ENCODE assay signal across 7 mouse cellular contexts in genomic region chr3:96170976-96171545, GRCm38 (mm10). TPM values are rescaled to one million over a fixed set of nuclear protein-coding genes. Genes with fewer than 3 reads are reported as not detected.
DNase-seq lines count a peak whose midpoint lies in the region; ATAC-seq lines count a peak whose summit lies in the region.

No protein-coding gene starts in this region.

- peak overlapping the region; percentile 98 for H3K27ac ChIP-seq in forebrain, embryonic 12.5 days
- peak overlapping the region; percentile 95 for H3K27ac ChIP-seq in liver, embryonic 12.5 days

- peak overlapping the region; percentile 95 for H3K4me3 ChIP-seq in megakaryocyte, embryonic 14.5 days (replicated peaks)
- H3K4me3 ChIP-seq in forebrain, embryonic 12.5 days (replicated peaks) = peak overlapping the region; percentile 62; the same call in 1 of the 2 replicates
- H3K4me3 ChIP-seq in liver, embryonic 12.5 days = peak overlapping the region; percentile 83

- DNase-seq in thymus, postnatal 4 days = peak; percentile 47
- no peak for DNase-seq in cerebellum, postnatal 4 days (ENCODE audit: low spot score in 2 of 2)

- H3K4me1 ChIP-seq in megakaryocyte, embryonic 14.5 days = peaks cover 66% of the 10 kb centered on the region
- H3K4me1 ChIP-seq in forebrain, embryonic 12.5 days = peaks cover 37% of the 10 kb centered on the region
- peaks cover 39% of the 10 kb centered on the region for H3K4me1 ChIP-seq in liver, embryonic 12.5 days

- H3K9me3 ChIP-seq in megakaryocyte, embryonic 14.5 days = no peaks in the 10 kb centered on the region
- no peaks in the 10 kb centered on the region for H3K9me3 ChIP-seq in forebrain, embryonic 12.5 days
- H3K9me3 ChIP-seq in liver, embryonic 12.5 days (replicated peaks) = no peaks in the 10 kb centered on the region

- no peaks in the 10 kb centered on the region for H3K27me3 ChIP-seq in megakaryocyte, embryonic 14.5 days (replicated peaks)
- no peaks in the 10 kb centered on the region for H3K27me3 ChIP-seq in forebrain, embryonic 12.5 days
- no peaks in the 10 kb centered on the region for H3K27me3 ChIP-seq in liver, embryonic 12.5 days (replicated peaks)

- peak overlapping the region; percentile 64 for H3K4me2 ChIP-seq in forebrain, embryonic 12.5 days
- peak overlapping the region; percentile 91 for H3K4me2 ChIP-seq in liver, embryonic 12.5 days

- 78% methylated on average over 10 of the region's 10 CpGs for WGBS in forebrain, embryonic 12.5 days
- WGBS in liver, embryonic 12.5 days (ENCODE audit: insufficient replicate concordance) = 45% methylated on average over 10 of the region's 10 CpGs

- peak overlapping the region; percentile 82 for H3K9ac ChIP-seq in forebrain, embryonic 12.5 days
- peak overlapping the region; percentile 93 for H3K9ac ChIP-seq in liver, embryonic 12.5 days

- no peak for ATAC-seq in megakaryocyte, adult 5-6 weeks (ENCODE audit: poor library complexity, severe bottlenecking)
- no peak for ATAC-seq in forebrain, embryonic 12.5 days (ENCODE audit: low FRiP score)
- ATAC-seq in liver, embryonic 12.5 days = no peak
- no peak for ATAC-seq in inflammation-experienced regulatory T-cells, adult 6 months

- H3K36me3 ChIP-seq in megakaryocyte, embryonic 14.5 days (replicated peaks; ENCODE audit: low read length) = peaks cover 59% of the 10 kb centered on the region
- H3K36me3 ChIP-seq in forebrain, embryonic 12.5 days (replicated peaks) = peaks cover 34% of the 10 kb centered on the region
- peaks cover 39% of the 10 kb centered on the region for H3K36me3 ChIP-seq in liver, embryonic 12.5 days

RNA-seq across cellular contexts. Expression of gene Sf3b4, which starts 1.1 kb away (rescaled TPM):
- 463 and 1,018 TPM in 2 replicates for polyA plus RNA-seq in megakaryocyte, embryonic 14.5 days (2012; ENCODE audit: insufficient read depth, low replicate concordance)
- total RNA-seq in megakaryocyte, adult 5-6 weeks (2015) = 51.0 and 64.8 TPM in 2 replicates
- total RNA-seq in megakaryocyte, adult 5-6 weeks (2017) = 15.4 and 16.3 TPM in 2 replicates
- 185 and 201 TPM in 2 replicates for polyA plus RNA-seq in forebrain, embryonic 12.5 days (2016; fragmentation: Nextera tagmentation; extraction: Ambion mirVana)
- polyA plus RNA-seq in liver, embryonic 12.5 days (2016; fragmentation: Nextera tagmentation; extraction: Ambion mirVana) = 135 and 142 TPM in 2 replicates
- 10 to 100 TPM; 53.4 to 82.6 (median 56.6) TPM for polyA plus RNA-seq in inflammation-experienced regulatory T-cells, adult 6 months (2017; shearing (Covaris generic))

RNA-seq across cellular contexts. Expression of gene Mtmr11, which starts 9.3 kb away (rescaled TPM):
- polyA plus RNA-seq in megakaryocyte, embryonic 14.5 days (2012; ENCODE audit: insufficient read depth, low replicate concordance) = 0.57 TPM in 1 of 2 replicates, not detected in the other
- total RNA-seq in megakaryocyte, adult 5-6 weeks (2015) = 0.09 TPM in 1 of 2 replicates, not detected in the other
- total RNA-seq in megakaryocyte, adult 5-6 weeks (2017) = not detected in 2 replicates
- polyA plus RNA-seq in forebrain, embryonic 12.5 days (2016; fragmentation: Nextera tagmentation; extraction: Ambion mirVana) = 13.4 and 17.8 TPM in 2 replicates
- polyA plus RNA-seq in liver, embryonic 12.5 days (2016; fragmentation: Nextera tagmentation; extraction: Ambion mirVana) = 2.4 and 3.9 TPM in 2 replicates
- polyA plus RNA-seq in inflammation-experienced regulatory T-cells, adult 6 months (2017; shearing (Covaris generic)) = 1 to 10 TPM; 1.8 to 2.6 (median 2.0) TPM

RNA-seq across cellular contexts. Expression of gene Sv2a, which starts 9.9 kb away (rescaled TPM):
- 1.9 and 7.6 TPM in 2 replicates for polyA plus RNA-seq in megakaryocyte, embryonic 14.5 days (2012; ENCODE audit: insufficient read depth, low replicate concordance)
- total RNA-seq in megakaryocyte, adult 5-6 weeks (2015) = 0.09 and 0.11 TPM in 2 replicates
- total RNA-seq in megakaryocyte, adult 5-6 weeks (2017) = 0.07 TPM in 1 of 2 replicates, not detected in the other
- polyA plus RNA-seq in forebrain, embryonic 12.5 days (2016; fragmentation: Nextera tagmentation; extraction: Ambion mirVana) = 22.9 and 24.3 TPM in 2 replicates
- 1.1 and 1.4 TPM in 2 replicates for polyA plus RNA-seq in liver, embryonic 12.5 days (2016; fragmentation: Nextera tagmentation; extraction: Ambion mirVana)
- 1 to 10 TPM; 1.2 to 1.5 (median 1.4) TPM for polyA plus RNA-seq in inflammation-experienced regulatory T-cells, adult 6 months (2017; shearing (Covaris generic))

RNA-seq across cellular contexts. Expression of gene Bola1, which starts 48.4 kb away (rescaled TPM):
- 29.8 and 114 TPM in 2 replicates for polyA plus RNA-seq in megakaryocyte, embryonic 14.5 days (2012; ENCODE audit: insufficient read depth, low replicate concordance)
- total RNA-seq in megakaryocyte, adult 5-6 weeks (2015) = 11.9 and 14.2 TPM in 2 replicates
- 9.9 and 12.1 TPM in 2 replicates for total RNA-seq in megakaryocyte, adult 5-6 weeks (2017)
- polyA plus RNA-seq in forebrain, embryonic 12.5 days (2016; fragmentation: Nextera tagmentation; extraction: Ambion mirVana) = 72.2 and 77.9 TPM in 2 replicates
- 57.4 and 61.7 TPM in 2 replicates for polyA plus RNA-seq in liver, embryonic 12.5 days (2016; fragmentation: Nextera tagmentation; extraction: Ambion mirVana)
- polyA plus RNA-seq in inflammation-experienced regulatory T-cells, adult 6 months (2017; shearing (Covaris generic)) = 10 to 100 TPM; 23.4 to 36.1 (median 32.1) TPM

RNA-seq across cellular contexts. Expression of gene Hist2h2ab, which starts 48.6 kb away (rescaled TPM):
- polyA plus RNA-seq in megakaryocyte, embryonic 14.5 days (2012; ENCODE audit: insufficient read depth, low replicate concordance) = not detected in 2 replicates
- 6.0 and 6.9 TPM in 2 replicates for total RNA-seq in megakaryocyte, adult 5-6 weeks (2015)
- 70.6 and 78.2 TPM in 2 replicates for total RNA-seq in megakaryocyte, adult 5-6 weeks (2017)
- polyA plus RNA-seq in forebrain, embryonic 12.5 days (2016; fragmentation: Nextera tagmentation; extraction: Ambion mirVana) = 1.1 and 1.7 TPM in 2 replicates
- 0.71 and 0.86 TPM in 2 replicates for polyA plus RNA-seq in liver, embryonic 12.5 days (2016; fragmentation: Nextera tagmentation; extraction: Ambion mirVana)
- polyA plus RNA-seq in inflammation-experienced regulatory T-cells, adult 6 months (2017; shearing (Covaris generic)) = 1 to 10 TPM in 1 of 3 experiments, not detected in 2; 1.4 TPM
